Mouse (Mus musculus) hindbrain, embryonic 16.5 days (tissue): ENCODE measurements around the gene Gm9048. TPM values are rescaled to one million over a fixed set of nuclear protein-coding genes. Genes with fewer than 3 reads are reported as not detected.
"Not testable (repeated sequence)": the region's sequence is repeated elsewhere in the genome, so short reads cannot be mapped to it uniquely, and the experiment has no call there.

Experiments used
- ATAC-seq: fragments of 200-750 bp; cut with Nextera tagmentation; 2 replicates; pipeline ENCODE4 v1.8.0; 2017; ENCODE audit warnings: moderate TSS enrichment, moderate library complexity
- H3K27ac ChIP-seq: fragments of 300-500 bp; sonication (generic); 2 replicates; pipeline ENCODE4 v1.5.1; 2014; ENCODE audit warnings: low read depth, mild to moderate bottlenecking, control low read depth, low read length, moderate library complexity
- H3K27me3 ChIP-seq: fragments of 300-500 bp; sonication (generic); replicated peaks from 2 replicates; pipeline ENCODE4 v1.6.1; 2014; ENCODE audit warnings: low read length; ENCODE audit not compliant: control insufficient read depth, insufficient read depth
- H3K36me3 ChIP-seq: fragments of 300-500 bp; sonication (generic); 2 replicates; pipeline ENCODE4 v1.6.1; 2014; ENCODE audit warnings: mild to moderate bottlenecking, low read length, moderate library complexity, mixed read lengths; ENCODE audit not compliant: control insufficient read depth, insufficient read depth
- H3K4me1 ChIP-seq: fragments of 300-500 bp; sonication (generic); 2 replicates; pipeline ENCODE4 v1.6.1; 2014; ENCODE audit warnings: low read depth, low read length; ENCODE audit not compliant: control insufficient read depth, insufficient read depth
- H3K4me2 ChIP-seq: fragments of 300-500 bp; sonication (generic); 2 replicates; pipeline ENCODE4 v1.6.1; 2014; ENCODE audit warnings: mild to moderate bottlenecking, low read length, control low read depth, moderate library complexity
- H3K4me3 ChIP-seq: fragments of 300-500 bp; sonication (generic); 2 replicates; pipeline ENCODE4 v1.5.1; 2014; ENCODE audit warnings: mild to moderate bottlenecking, low read length, control low read depth, moderate library complexity
- H3K9ac ChIP-seq: fragments of 300-500 bp; sonication (generic); 2 replicates; pipeline ENCODE4 v1.6.1; 2014; ENCODE audit warnings: low read depth, mild to moderate bottlenecking, control low read depth, low read length, moderate library complexity
- H3K9me3 ChIP-seq: fragments of 300-500 bp; sonication (generic); 2 replicates; pipeline ENCODE4 v1.6.1; 2014; ENCODE audit warnings: mild to moderate bottlenecking, low read length, moderate library complexity; ENCODE audit not compliant: control insufficient read depth
- WGBS: fragments of 180-500 bp; shearing (Covaris S2); extraction: QIAGEN DNeasy Blood & Tissue Kit; methylation state at CpG from one replicate; pipeline ENCODE4 v1.1.7; 2014; 5-methylcytosine and 5-hydroxymethylcytosine counted together
- polyA plus RNA-seq: library from polyadenylated mRNA; unstranded; fragments of >200 nt; fragmentation: Nextera tagmentation; extraction: Ambion mirVana; gene quantifications from 2 replicates; pipeline ENCODE4 v1.2.1, GENCODE M21; 2015

The Gm9048 gene
- polyA plus RNA-seq, 1 experiment from 2014 or later, result not detected

- H3K4me3 ChIP-seq, H3K4me1 ChIP-seq, H3K27me3 ChIP-seq, H3K27ac ChIP-seq, H3K9me3 ChIP-seq, ATAC-seq, H3K36me3 ChIP-seq, H3K4me2 ChIP-seq, H3K9ac ChIP-seq: not testable (repeated sequence)
- 42% methylated on average over 2 of the region's 2 CpGs for WGBS
Measured at GRCm38 (mm10) chr10:118302133-118302532, 46.3 kb downstream of the Gm9048 start.

Other genes starting within 250 kb of the Gm9048 start
- gene Mdm1, start 206.9 kb downstream of the Gm9048 start, polyA plus RNA-seq, result 27.9 TPM in 2 replicates
- 0.16 and 0.41 TPM in 2 replicates for gene Il22, start 143.7 kb downstream of the Gm9048 start, polyA plus RNA-seq
- gene Gm32717, start 107.9 kb downstream of the Gm9048 start, polyA plus RNA-seq, result 0.19 and 0.23 TPM in 2 replicates
- 0.19 and 0.23 TPM in 2 replicates for gene Gm32802, start 90.0 kb downstream of the Gm9048 start, polyA plus RNA-seq
- 0.52 and 1.5 TPM in 2 replicates for gene Iltifb, start 53.6 kb downstream of the Gm9048 start, polyA plus RNA-seq
- not detected in 2 replicates for gene Gm9040, start 21.7 kb downstream of the Gm9048 start, polyA plus RNA-seq
- not detected in 2 replicates for gene Gm9044, start 16.3 kb downstream of the Gm9048 start, polyA plus RNA-seq
- gene Gm9045, start 10.8 kb downstream of the Gm9048 start, polyA plus RNA-seq, result 0.10 TPM in 1 of 2 replicates, not detected in the other
- not detected in 2 replicates for gene Gm9046, start 5.4 kb downstream of the Gm9048 start, polyA plus RNA-seq
- 0.10 TPM in 1 of 2 replicates, not detected in the other for gene Gm9049, start 5.4 kb upstream of the Gm9048 start, polyA plus RNA-seq
- gene Ifng, start 92.4 kb upstream of the Gm9048 start, polyA plus RNA-seq, result not detected in 2 replicates